Mouse (Mus musculus): ENCODE measurements at regions not wholly inside any gene's neighbourhood (a gene's known extent, or its start where the extent isn't known, plus 50 kb on each side); places are given as distances from the start of the nearest gene placed in this dataset.

DNA sequence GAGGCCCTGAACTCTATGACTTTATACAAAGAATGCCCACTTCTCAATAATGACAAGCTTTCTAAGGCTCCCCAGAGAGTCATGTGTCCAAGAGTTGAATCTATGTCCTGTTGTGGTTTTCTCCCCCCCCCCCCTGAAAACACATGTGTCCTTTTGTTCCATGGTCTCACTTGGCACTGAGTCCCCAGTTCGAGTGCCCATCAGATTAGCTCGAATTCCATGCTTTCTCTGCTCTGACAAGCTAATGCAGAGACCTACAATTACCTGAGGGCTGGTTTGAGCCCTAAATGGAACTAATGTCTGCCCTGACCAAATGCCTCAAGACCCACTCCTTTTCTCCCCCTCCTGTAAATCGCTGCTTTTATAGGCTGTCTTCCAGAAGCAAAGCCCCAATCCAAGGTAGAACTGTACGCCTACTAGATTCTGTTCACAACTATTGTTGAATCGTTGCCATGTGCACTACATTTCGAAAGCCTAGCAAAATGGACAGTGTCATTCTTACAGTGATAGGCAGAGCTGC lies 392.0 kb downstream of the Wdr11 start:
- no peaks in the 10 kb centered on the region for H3K27me3 ChIP-seq (ENCODE audit: insufficient read depth, low read length)
- ATAC-seq (ENCODE audit: low FRiP score, low TSS enrichment), result no peak
- no peak overlapping the region for H3K9ac ChIP-seq (replicated peaks; ENCODE audit: low read length)
- H3K4me3 ChIP-seq (ENCODE audit: low read length), result no peak overlapping the region
- no peaks in the 10 kb centered on the region for H3K9me3 ChIP-seq (ENCODE audit: low read length)
- H3K36me3 ChIP-seq (ENCODE audit: insufficient read depth, low read length), result no peaks in the 10 kb centered on the region
- H3K4me2 ChIP-seq (replicated peaks; ENCODE audit: low read depth, low read length), result no peak overlapping the region
- WGBS, result 77% methylated on average over 6 of the region's 6 CpGs
- peak overlapping the region; percentile 76 for H3K27ac ChIP-seq (ENCODE audit: low read length)
- peaks cover 12% of the 10 kb centered on the region; the same call in 1 of the 2 replicates for H3K4me1 ChIP-seq (ENCODE audit: insufficient read depth, low read length)

DNA sequence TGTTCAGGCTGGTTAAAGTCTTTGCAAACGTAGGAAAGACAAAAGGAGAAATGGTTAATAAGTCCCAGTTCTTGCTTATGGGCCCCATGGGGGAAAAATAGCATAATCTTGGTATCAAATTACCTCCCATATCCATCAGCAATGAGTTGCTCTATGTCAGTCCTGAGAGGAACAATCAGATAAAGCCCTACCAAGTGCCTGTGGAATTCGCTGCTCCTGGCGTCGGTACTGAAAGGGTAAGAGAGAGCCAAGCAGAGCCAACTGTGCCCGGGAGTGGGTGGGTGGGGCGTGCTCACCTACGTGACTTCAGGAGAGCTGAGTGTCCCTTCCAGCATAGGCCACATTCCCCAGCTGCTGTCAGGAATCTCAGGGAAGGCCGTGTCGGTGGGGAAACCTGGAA lies 392.7 kb downstream of the Wdr11 start:
- H3K9me3 ChIP-seq (ENCODE audit: low read length), result no peaks in the 10 kb centered on the region
- H3K36me3 ChIP-seq (ENCODE audit: insufficient read depth, low read length), result no peaks in the 10 kb centered on the region
- H3K4me1 ChIP-seq (ENCODE audit: insufficient read depth, low read length), result peaks cover 12% of the 10 kb centered on the region; the same call in 1 of the 2 replicates
- H3K9ac ChIP-seq (replicated peaks; ENCODE audit: low read length), result no peak overlapping the region
- peak; percentile 65 for ATAC-seq (ENCODE audit: low FRiP score, low TSS enrichment)
- H3K27me3 ChIP-seq (ENCODE audit: insufficient read depth, low read length), result no peaks in the 10 kb centered on the region
- WGBS, result 67% methylated on average over 9 of the region's 9 CpGs
- no peak overlapping the region for H3K4me2 ChIP-seq (replicated peaks; ENCODE audit: low read depth, low read length)
- H3K4me3 ChIP-seq (ENCODE audit: low read length), result no peak overlapping the region
- peak overlapping the region; percentile 68 for H3K27ac ChIP-seq (ENCODE audit: low read length)

DNA sequence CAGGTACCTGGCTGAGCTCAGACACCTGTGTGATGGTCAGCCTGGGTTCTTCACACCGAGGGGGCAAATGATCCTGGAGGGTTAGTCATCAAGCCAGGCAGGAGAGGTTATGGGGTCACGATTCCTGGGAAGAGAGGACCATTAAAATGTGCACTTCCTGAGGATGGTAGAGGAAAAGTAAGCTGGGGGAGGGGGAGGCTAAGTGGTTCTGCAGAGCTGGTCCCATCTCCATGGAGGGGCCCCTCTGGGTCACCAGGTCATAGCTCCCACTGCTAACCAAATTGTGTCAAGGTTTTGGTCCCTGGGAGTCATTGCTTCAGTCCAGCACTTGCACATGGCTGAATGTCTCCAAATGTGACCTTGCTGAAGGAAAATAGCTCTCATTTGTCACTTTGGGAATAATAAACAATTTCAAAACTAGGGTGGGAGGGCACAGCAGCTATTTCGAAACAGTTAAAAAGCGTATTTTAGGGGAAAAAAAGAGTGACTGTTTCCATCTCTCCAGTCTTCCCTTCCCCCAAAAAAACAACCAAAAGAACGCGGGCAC lies 395.5 kb downstream of the Wdr11 start:
- Histone ChIP-seq H3K4me2 (replicated peaks; ENCODE audit: low read depth, low read length) (no peak overlapping the region), H3K4me3 (ENCODE audit: low read length) (no peak overlapping the region), H3K9me3 (ENCODE audit: low read length) (no peaks in the 10 kb centered on the region), H3K27me3 (ENCODE audit: insufficient read depth, low read length) (no peaks in the 10 kb centered on the region), H3K36me3 (ENCODE audit: insufficient read depth, low read length) (no peaks in the 10 kb centered on the region), H3K27ac (ENCODE audit: low read length) (no peak overlapping the region), H3K9ac (replicated peaks; ENCODE audit: low read length) (no peak overlapping the region), H3K4me1 (ENCODE audit: insufficient read depth, low read length) (peaks cover 12% of the 10 kb centered on the region; the same call in 1 of the 2 replicates)
- 40% methylated on average over 6 of the region's 6 CpGs for WGBS
- no peak for ATAC-seq (ENCODE audit: low FRiP score, low TSS enrichment)

DNA sequence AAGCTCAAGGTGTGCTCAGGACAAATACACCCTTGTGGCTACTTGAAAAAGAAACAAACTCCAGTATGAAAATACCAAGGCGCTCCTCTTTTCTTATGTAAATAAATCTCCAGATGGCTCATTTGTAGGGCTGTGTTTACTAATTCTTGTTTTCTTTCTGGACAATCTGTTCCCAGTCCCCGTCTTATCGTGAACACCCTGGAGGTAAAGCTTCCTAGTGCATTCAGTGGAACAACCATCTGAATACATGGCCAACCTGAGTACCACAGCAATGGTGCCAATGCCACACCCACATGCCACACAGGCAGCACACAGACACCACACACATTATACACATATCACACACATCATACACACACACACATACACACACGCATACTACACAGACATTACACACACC lies 396.1 kb downstream of the Wdr11 start:
- H3K36me3 ChIP-seq (ENCODE audit: insufficient read depth, low read length), result no peaks in the 10 kb centered on the region
- H3K4me3 ChIP-seq (ENCODE audit: low read length), result no peak overlapping the region
- no peak overlapping the region for H3K9ac ChIP-seq (replicated peaks; ENCODE audit: low read length)
- H3K27ac ChIP-seq (ENCODE audit: low read length), result no peak overlapping the region
- H3K9me3 ChIP-seq (ENCODE audit: low read length), result no peaks in the 10 kb centered on the region
- no peaks in the 10 kb centered on the region for H3K27me3 ChIP-seq (ENCODE audit: insufficient read depth, low read length)
- ATAC-seq (ENCODE audit: low FRiP score, low TSS enrichment), result no peak
- 48% methylated on average over 4 of the region's 4 CpGs for WGBS
- H3K4me1 ChIP-seq (ENCODE audit: insufficient read depth, low read length), result peaks cover 8% of the 10 kb centered on the region; the same call in 1 of the 2 replicates
- no peak overlapping the region for H3K4me2 ChIP-seq (replicated peaks; ENCODE audit: low read depth, low read length)

DNA sequence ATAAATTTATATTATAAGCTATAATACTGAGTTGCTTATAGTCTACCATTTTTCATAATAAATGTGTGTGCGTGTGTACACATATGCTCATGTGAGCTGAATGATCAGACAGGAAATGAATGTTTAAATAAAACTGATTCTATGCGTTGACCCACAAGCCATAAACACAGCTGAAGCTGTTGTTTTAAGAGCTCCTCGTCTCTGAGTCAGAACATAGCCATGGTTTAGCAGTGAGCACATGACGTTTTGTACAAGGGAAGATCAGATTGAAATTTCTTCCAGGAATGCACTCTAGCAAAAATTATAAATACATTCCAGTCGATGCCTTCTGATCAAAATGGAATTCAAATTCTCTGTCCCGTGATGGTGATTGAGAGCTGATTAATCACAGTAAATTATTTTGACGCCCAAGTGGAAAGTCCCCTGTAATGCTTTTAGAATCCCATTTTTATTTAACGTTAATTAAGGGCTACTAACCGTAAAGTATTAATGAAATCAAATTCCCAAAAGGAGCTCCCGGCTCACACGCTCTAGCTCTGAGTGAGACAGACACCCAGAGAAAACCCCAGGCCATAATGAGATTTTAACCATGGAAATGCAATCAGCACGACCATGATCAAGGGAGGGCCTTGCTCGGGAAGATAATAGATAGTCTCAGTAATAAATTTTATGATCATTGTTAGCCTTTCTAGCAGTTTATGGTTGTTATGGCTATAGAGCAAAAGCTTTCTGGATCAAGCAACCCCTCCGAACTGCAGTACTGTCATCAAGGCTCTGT lies 402.0 kb downstream of the Wdr11 start:
- Histone ChIP-seq H3K27ac (ENCODE audit: low read length) (no peak overlapping the region), H3K36me3 (ENCODE audit: insufficient read depth, low read length) (no peaks in the 10 kb centered on the region), H3K9me3 (ENCODE audit: low read length) (no peaks in the 10 kb centered on the region), H3K27me3 (ENCODE audit: insufficient read depth, low read length) (no peaks in the 10 kb centered on the region), H3K9ac (replicated peaks; ENCODE audit: low read length) (no peak overlapping the region), H3K4me3 (ENCODE audit: low read length) (no peak overlapping the region), H3K4me2 (replicated peaks; ENCODE audit: low read depth, low read length) (no peak overlapping the region), H3K4me1 (ENCODE audit: insufficient read depth, low read length) (peaks cover 4% of the 10 kb centered on the region; the same call in 1 of the 2 replicates)
- WGBS, result 50% methylated on average over 14 of the region's 14 CpGs
- ATAC-seq (ENCODE audit: low FRiP score, low TSS enrichment), result no peak

DNA sequence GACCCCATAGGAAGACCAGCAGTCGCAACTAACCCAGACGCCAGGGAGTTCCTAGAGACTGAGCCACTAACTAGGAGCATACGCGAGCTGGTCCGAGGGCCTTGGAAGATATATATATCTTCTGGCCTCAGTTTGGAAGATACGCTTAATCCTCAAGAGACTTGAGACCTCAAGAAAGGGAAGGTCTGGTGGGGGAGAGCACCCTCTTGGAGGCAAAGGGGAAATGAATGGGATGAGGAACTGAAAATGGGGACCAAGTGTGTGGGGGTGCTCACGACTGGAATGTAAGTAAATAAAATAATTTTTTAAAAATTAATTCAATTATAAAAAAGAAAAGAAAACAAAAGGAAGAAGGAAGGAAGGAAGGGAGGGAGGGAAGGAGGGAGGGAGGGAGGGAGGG lies 403.9 kb downstream of the Wdr11 start:
- H3K27ac ChIP-seq (ENCODE audit: low read length), result no peak overlapping the region
- no peak overlapping the region for H3K4me2 ChIP-seq (replicated peaks; ENCODE audit: low read depth, low read length)
- no peak for ATAC-seq (ENCODE audit: low FRiP score, low TSS enrichment)
- H3K4me3 ChIP-seq (ENCODE audit: low read length), result no peak overlapping the region
- H3K9ac ChIP-seq (replicated peaks; ENCODE audit: low read length), result no peak overlapping the region
- H3K36me3 ChIP-seq (ENCODE audit: insufficient read depth, low read length), result no peaks in the 10 kb centered on the region
- no peaks in the 10 kb centered on the region for H3K27me3 ChIP-seq (ENCODE audit: insufficient read depth, low read length)
- peaks cover 4% of the 10 kb centered on the region; the same call in 1 of the 2 replicates for H3K4me1 ChIP-seq (ENCODE audit: insufficient read depth, low read length)
- H3K9me3 ChIP-seq (ENCODE audit: low read length), result no peaks in the 10 kb centered on the region
- WGBS, result 89% methylated on average over 7 of the region's 7 CpGs

DNA sequence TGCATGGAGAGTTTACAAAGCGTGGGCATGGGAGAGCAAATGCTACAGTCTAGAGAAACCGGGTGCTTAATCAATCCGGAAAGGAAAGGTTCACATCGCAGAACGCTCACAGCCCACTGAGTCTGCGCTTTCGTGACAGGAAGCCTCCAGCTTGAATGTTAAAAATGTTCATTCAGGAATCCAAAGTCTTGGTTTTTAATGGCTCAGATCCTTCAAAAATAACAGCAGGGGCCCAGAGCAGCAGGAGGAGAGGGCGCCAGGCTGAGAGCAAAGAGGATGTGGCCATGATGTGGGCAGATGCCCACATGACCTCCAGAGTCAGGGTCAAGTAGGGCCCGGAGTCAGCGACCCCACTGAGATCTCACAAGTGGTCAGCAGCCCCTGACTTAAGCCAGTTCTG lies 409.4 kb downstream of the Wdr11 start:
- peaks cover 16% of the 10 kb centered on the region; the same call in 1 of the 2 replicates for H3K4me1 ChIP-seq (ENCODE audit: insufficient read depth, low read length)
- H3K4me3 ChIP-seq (ENCODE audit: low read length), result no peak overlapping the region
- no peak for ATAC-seq (ENCODE audit: low FRiP score, low TSS enrichment)
- H3K27me3 ChIP-seq (ENCODE audit: insufficient read depth, low read length), result no peaks in the 10 kb centered on the region
- WGBS, result 38% methylated on average over 10 of the region's 10 CpGs
- no peaks in the 10 kb centered on the region for H3K36me3 ChIP-seq (ENCODE audit: insufficient read depth, low read length)
- no peak overlapping the region for H3K27ac ChIP-seq (ENCODE audit: low read length)
- H3K9me3 ChIP-seq (ENCODE audit: low read length), result no peaks in the 10 kb centered on the region
- H3K4me2 ChIP-seq (replicated peaks; ENCODE audit: low read depth, low read length), result no peak overlapping the region
- H3K9ac ChIP-seq (replicated peaks; ENCODE audit: low read length), result no peak overlapping the region

DNA sequence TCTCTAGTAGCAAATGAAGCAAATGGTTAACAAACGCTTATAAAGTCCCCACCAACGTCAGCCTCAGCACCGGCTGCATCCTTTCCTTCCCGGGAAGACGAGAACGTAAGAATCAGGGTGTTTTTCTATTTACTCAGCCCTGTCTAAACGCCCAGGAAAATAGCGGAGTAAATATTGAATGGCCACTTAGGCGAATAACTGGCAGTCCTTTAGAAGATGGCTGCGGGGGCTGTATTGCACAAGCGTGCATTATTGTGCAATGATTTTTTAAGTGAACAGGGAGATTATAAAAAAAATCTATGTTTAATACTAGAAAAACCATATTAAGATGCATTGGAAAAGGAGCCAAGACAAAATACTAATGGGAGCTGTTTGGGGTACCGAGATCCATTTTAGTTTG lies 410.3 kb downstream of the Wdr11 start:
- Histone ChIP-seq H3K4me3 (ENCODE audit: low read length) (no peak overlapping the region), H3K27ac (ENCODE audit: low read length) (no peak overlapping the region), H3K27me3 (ENCODE audit: insufficient read depth, low read length) (no peaks in the 10 kb centered on the region), H3K36me3 (ENCODE audit: insufficient read depth, low read length) (no peaks in the 10 kb centered on the region), H3K9ac (replicated peaks; ENCODE audit: low read length) (no peak overlapping the region), H3K4me2 (replicated peaks; ENCODE audit: low read depth, low read length) (no peak overlapping the region), H3K4me1 (ENCODE audit: insufficient read depth, low read length) (peaks cover 16% of the 10 kb centered on the region; the same call in 1 of the 2 replicates), H3K9me3 (ENCODE audit: low read length) (no peaks in the 10 kb centered on the region)
- no peak for ATAC-seq (ENCODE audit: low FRiP score, low TSS enrichment)
- WGBS, result 59% methylated on average over 12 of the region's 12 CpGs

DNA sequence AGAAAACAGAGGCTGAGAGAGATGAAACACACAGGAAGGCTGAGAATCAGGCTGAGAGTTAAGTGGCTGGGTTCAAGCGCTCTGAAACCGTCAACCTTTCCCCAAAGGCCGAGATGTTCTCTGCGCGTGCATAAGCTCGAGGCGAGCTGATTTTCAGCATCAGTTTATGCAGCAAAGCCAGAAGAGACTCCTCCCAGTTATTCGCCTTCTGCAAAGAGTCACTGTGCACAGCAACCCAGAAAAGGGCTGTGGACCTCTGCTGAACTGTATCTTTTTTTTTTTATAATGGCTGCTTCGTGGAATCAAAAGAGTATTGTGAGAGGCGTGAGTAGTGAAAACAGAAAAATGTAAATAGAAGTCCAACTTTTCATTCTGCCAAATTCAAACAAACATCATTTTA lies 413.7 kb downstream of the Wdr11 start:
- H3K4me3 ChIP-seq (ENCODE audit: low read length), result no peak overlapping the region
- H3K27ac ChIP-seq (ENCODE audit: low read length), result no peak overlapping the region
- H3K27me3 ChIP-seq (ENCODE audit: insufficient read depth, low read length), result no peaks in the 10 kb centered on the region
- no peaks in the 10 kb centered on the region for H3K9me3 ChIP-seq (ENCODE audit: low read length)
- H3K4me2 ChIP-seq (replicated peaks; ENCODE audit: low read depth, low read length), result no peak overlapping the region
- no peak overlapping the region for H3K9ac ChIP-seq (replicated peaks; ENCODE audit: low read length)
- H3K36me3 ChIP-seq (ENCODE audit: insufficient read depth, low read length), result no peaks in the 10 kb centered on the region
- WGBS, result 45% methylated on average over 10 of the region's 10 CpGs
- H3K4me1 ChIP-seq (ENCODE audit: insufficient read depth, low read length), result peaks cover 16% of the 10 kb centered on the region; the same call in 1 of the 2 replicates
- no peak for ATAC-seq (ENCODE audit: low FRiP score, low TSS enrichment)

DNA sequence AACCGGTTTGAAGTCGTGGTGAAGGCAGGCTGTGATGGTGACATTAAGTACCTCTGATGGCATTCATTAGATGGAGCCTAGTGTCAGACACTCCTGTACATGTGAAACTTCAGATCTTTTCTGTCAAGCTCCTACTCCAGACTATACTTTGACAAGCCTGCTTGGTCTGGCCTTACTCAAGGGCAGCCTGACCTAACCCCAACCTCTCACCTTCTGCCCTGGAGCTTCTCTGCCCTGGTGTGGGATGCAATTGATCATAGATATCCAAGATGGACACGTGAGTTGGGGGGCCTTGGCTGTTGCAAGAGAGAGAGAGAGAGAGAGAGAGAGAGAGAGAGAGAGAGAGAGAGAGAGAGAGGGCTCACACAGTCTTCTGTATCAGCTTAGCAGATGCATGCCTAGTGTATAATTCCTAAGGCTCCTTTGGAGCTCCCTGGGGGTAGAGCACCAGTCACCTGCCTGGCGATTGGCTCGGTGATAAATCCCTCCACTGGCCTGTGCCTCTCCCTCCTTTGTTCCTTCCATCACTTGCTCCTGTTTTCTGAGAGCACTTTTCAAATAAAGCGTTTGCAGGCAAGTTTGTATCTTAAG lies 416.4 kb downstream of the Wdr11 start:
- Histone ChIP-seq H3K4me3 (ENCODE audit: low read length) (no peak overlapping the region), H3K9ac (replicated peaks; ENCODE audit: low read length) (no peak overlapping the region), H3K9me3 (ENCODE audit: low read length) (no peaks in the 10 kb centered on the region), H3K4me1 (ENCODE audit: insufficient read depth, low read length) (peaks cover 21% of the 10 kb centered on the region; the same call in 1 of the 2 replicates), H3K27ac (ENCODE audit: low read length) (no peak overlapping the region), H3K36me3 (ENCODE audit: insufficient read depth, low read length) (no peaks in the 10 kb centered on the region), H3K27me3 (ENCODE audit: insufficient read depth, low read length) (no peaks in the 10 kb centered on the region), H3K4me2 (replicated peaks; ENCODE audit: low read depth, low read length) (no peak overlapping the region)
- no peak for ATAC-seq (ENCODE audit: low FRiP score, low TSS enrichment)
- 34% methylated on average over 6 of the region's 6 CpGs for WGBS

Measured in kidney, embryonic 16.5 days (tissue).